Mouse (Mus musculus) embryonic facial prominence, embryonic 14.5 days (tissue): ENCODE measurements around the gene Ptprn2. TPM values are rescaled to one million over a fixed set of nuclear protein-coding genes. Genes with fewer than 3 reads are reported as not detected.

Experiments
- ATAC-seq: fragments of 200-750 bp; cut with Nextera tagmentation; 2 replicates; pipeline ENCODE4 v1.8.0; 2017; ENCODE audit warnings: low read depth, moderate number of reproducible peaks, moderate TSS enrichment
- DNase-seq: peaks from one replicate; pipeline ENCODE4 v3.0.0-alpha.2; 2015; ENCODE audit warnings: low spot score
- H3K27ac ChIP-seq: fragments of 300-500 bp; sonication (generic); replicated peaks from 2 replicates; pipeline ENCODE4 v1.5.1; 2014; ENCODE audit warnings: low read depth, mild to moderate bottlenecking, low read length, moderate library complexity
- H3K27me3 ChIP-seq: fragments of 300-500 bp; sonication (generic); replicated peaks from 2 replicates; pipeline ENCODE4 v1.6.1; 2014; ENCODE audit warnings: low read length; ENCODE audit not compliant: control insufficient read depth, insufficient read depth
- H3K36me3 ChIP-seq: fragments of 300-500 bp; sonication (generic); 2 replicates; pipeline ENCODE4 v1.6.1; 2014; ENCODE audit warnings: low read length, mixed read lengths; ENCODE audit not compliant: control insufficient read depth, insufficient read depth
- H3K4me1 ChIP-seq: fragments of 300-500 bp; sonication (generic); 2 replicates; pipeline ENCODE4 v1.6.1; 2014; ENCODE audit warnings: antibody characterized with exemption, low read length; ENCODE audit not compliant: control insufficient read depth, insufficient read depth
- H3K4me2 ChIP-seq: fragments of 300-500 bp; sonication (generic); 2 replicates; pipeline ENCODE4 v1.6.1; 2014; ENCODE audit warnings: low read depth, mild to moderate bottlenecking, low read length, moderate library complexity, mixed read lengths
- H3K4me3 ChIP-seq: fragments of 300-500 bp; sonication (generic); 2 replicates; pipeline ENCODE4 v1.5.1; 2014; ENCODE audit warnings: low read depth, mild to moderate bottlenecking, low read length
- H3K9ac ChIP-seq: fragments of 300-500 bp; sonication (generic); 2 replicates; pipeline ENCODE4 v1.6.1; 2014; ENCODE audit warnings: low read depth, mild to moderate bottlenecking, low read length, moderate library complexity, mixed read lengths
- H3K9me3 ChIP-seq: fragments of 300-500 bp; sonication (generic); 2 replicates; pipeline ENCODE4 v1.6.1; 2016; ENCODE audit warnings: low read length; ENCODE audit not compliant: control insufficient read depth
- WGBS: fragments of 180-500 bp; shearing (Covaris S2); extraction: QIAGEN DNeasy Blood & Tissue Kit; methylation state at CpG from one replicate; pipeline ENCODE4 v1.1.7; 2014; 5-methylcytosine and 5-hydroxymethylcytosine counted together
- polyA plus RNA-seq: library from polyadenylated mRNA; unstranded; fragments of >200 nt; fragmentation: Nextera tagmentation; extraction: Ambion mirVana; gene quantifications from 2 replicates; pipeline ENCODE4 v1.2.1, GENCODE M21; 2014

Ptprn2 gene
- polyA plus RNA-seq, 1 experiment from 2014 or later: 0.65 TPM

- Histone ChIP-seq H3K36me3 (no peaks in the 10 kb centered on the region), H3K4me1 (peaks cover 12% of the 10 kb centered on the region), H3K9ac (no peak overlapping the region), H3K27ac (no peak overlapping the region), H3K4me3 (no peak overlapping the region), H3K9me3 (no peaks in the 10 kb centered on the region), H3K4me2 (no peak overlapping the region), H3K27me3 (peaks cover 98% of the 10 kb centered on the region)
- 72% methylated on average over 2 of the region's 2 CpGs for WGBS
- no peak for DNase-seq
- no peak for ATAC-seq
Observed at GRCm38 (mm10) chr12:117157249-117157648, 671.7 kb downstream of the Ptprn2 start.

- H3K27ac ChIP-seq: no peak overlapping the region
- H3K4me1 ChIP-seq: peaks cover 12% of the 10 kb centered on the region
- 26% methylated on average over 9 of the region's 9 CpGs for WGBS
- H3K9ac ChIP-seq: no peak overlapping the region
- ATAC-seq (no peak), DNase-seq (no peak)
- H3K36me3 ChIP-seq: no peaks in the 10 kb centered on the region
- no peak overlapping the region for H3K4me3 ChIP-seq
- no peak overlapping the region for H3K4me2 ChIP-seq
- no peaks in the 10 kb centered on the region for H3K9me3 ChIP-seq
- peaks cover 96% of the 10 kb centered on the region for H3K27me3 ChIP-seq
Observed at GRCm38 (mm10) chr12:117157660-117158386, 672.3 kb downstream of the Ptprn2 start.

DNA sequence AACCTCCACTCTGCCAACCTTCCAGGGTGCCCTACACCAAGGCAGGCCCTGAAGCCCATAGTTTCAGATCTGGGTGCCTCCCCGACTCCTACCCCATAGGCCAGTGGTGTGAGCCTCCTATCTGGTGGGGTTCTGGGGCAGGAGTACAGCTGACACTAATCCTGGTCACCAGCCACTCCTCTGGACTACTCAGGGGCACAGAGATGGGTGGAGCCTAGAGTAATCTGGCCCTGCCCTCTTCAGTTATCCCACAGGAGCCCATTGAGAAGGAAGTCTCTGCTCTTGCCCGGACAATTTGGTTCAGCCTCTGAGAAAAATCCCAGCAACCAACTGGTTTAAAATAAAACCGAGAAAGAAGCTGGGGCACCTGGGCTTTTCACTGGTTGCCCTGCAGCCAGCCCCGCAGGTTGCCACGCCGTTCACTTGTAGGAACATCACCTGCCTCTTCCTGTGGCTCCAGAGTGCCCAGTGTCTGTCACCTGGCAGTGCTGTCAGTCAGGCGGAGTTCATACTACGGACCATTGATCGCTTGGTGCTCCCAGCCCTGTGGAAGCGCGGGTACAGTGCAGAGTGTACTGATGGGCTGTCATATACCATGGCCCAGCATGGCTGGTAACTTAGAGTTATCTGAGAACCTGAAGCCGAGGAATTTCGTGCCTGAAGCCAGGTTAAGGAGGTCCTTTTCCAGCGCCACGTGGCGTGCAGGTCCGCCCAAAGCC lies 673.6 kb downstream of the Ptprn2 start:
- ATAC-seq: no peak
- Histone ChIP-seq H3K9me3 (no peaks in the 10 kb centered on the region), H3K4me1 (peaks cover 12% of the 10 kb centered on the region), H3K36me3 (no peaks in the 10 kb centered on the region), H3K4me2 (no peak overlapping the region), H3K27ac (no peak overlapping the region), H3K9ac (no peak overlapping the region), H3K4me3 (peak overlapping the region; percentile 31; the same call in 1 of the 2 replicates), H3K27me3 (peaks cover 87% of the 10 kb centered on the region)
- 19% methylated on average over 17 of the region's 17 CpGs for WGBS
- DNase-seq: no peak

DNA sequence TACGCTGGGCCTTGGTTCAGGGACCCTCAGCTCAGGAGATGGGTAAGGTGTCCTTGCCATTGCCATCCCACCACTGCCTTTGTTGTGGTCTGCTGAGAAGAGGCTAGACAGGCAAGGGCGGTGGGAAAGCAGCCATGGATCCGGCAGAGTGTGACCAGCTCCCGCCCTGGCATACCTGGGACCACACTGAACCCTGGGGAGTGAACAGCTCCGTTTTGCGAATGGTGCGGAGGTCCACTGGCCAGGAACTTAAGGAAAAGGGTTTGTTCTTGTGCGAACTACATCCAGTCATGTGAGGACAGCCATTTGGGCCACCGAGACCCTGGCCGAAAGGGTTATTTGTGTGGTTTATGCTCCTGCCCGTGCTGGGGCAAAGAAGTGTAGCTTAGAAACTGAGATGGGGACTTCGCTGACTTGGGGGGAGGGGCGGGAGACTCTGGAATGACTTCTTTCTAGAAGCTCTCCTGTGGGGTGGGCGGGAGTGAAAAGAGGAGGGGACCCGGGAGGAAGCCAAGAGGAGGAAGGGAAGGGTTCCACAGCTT lies 674.2 kb downstream of the Ptprn2 start:
- no peak for DNase-seq
- Histone ChIP-seq H3K4me2 (peak overlapping the region; percentile 54), H3K9ac (0 out of 2 replicates have a peak overlapping the region, but pooled peaks have one; percentile 25)

DNA sequence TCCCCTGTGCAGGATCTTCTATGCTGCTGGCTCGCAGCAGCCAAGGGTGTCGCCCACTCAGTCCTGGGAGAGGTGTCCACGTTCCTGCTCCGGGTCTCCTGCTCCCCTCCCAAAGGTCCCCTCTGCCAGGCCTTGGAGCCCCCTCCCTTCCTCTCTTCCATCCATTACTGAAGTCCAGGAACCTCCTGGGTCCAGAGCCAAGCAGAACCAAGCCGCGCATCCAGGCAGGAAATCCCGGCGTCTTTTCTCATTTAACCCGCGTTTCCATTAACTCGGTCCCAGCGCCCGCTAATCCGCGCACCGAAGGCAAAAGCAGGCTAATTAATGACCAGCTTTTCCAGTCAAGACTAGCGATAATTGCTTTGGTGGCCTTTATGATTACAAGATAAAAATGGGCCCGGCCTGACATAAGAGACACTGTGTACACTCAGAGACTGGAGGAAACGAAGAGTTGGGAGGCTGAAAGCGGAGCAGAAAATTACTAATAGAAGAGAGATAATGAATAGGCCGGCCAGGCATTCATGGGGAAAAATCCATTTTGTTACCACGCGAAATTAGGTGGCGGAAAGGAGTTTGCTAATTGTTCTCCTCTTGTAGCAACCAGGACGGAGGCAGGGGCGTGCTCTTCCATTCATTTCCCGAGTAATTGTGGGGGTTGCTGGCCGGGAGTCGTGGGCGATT lies 674.8 kb downstream of the Ptprn2 start:
- H3K4me1 ChIP-seq: peaks cover 12% of the 10 kb centered on the region
- ATAC-seq: 0 out of 2 replicates have a peak, but pooled peaks have one; percentile 26
- H3K9ac ChIP-seq: 0 out of 2 replicates have a peak overlapping the region, but pooled peaks have one; percentile 25
- 8% methylated on average over 27 of the region's 30 CpGs for WGBS
- no peaks in the 10 kb centered on the region for H3K36me3 ChIP-seq
- no peaks in the 10 kb centered on the region for H3K9me3 ChIP-seq
- H3K27me3 ChIP-seq: peaks cover 74% of the 10 kb centered on the region
- H3K4me3 ChIP-seq: peak overlapping the region; percentile 31
- H3K27ac ChIP-seq: no peak overlapping the region
- H3K4me2 ChIP-seq: peak overlapping the region; percentile 54
- DNase-seq: no peak

More for the DNA sequence above, 674.2 kb downstream of the Ptprn2 start:
- Histone ChIP-seq H3K4me1 (peaks cover 12% of the 10 kb centered on the region), H3K27ac (no peak overlapping the region), H3K27me3 (peaks cover 80% of the 10 kb centered on the region), H3K36me3 (no peaks in the 10 kb centered on the region), H3K9me3 (no peaks in the 10 kb centered on the region), H3K4me3 (peak overlapping the region; percentile 31)
- WGBS: 9% methylated on average over 15 of the region's 15 CpGs
- no peak; the same call in 1 of the 2 replicates for ATAC-seq

GRCm38 (mm10) chr12:117162180-117162579 lies 676.7 kb downstream of the Ptprn2 start:
- DNase-seq: no peak
- Histone ChIP-seq H3K36me3 (no peaks in the 10 kb centered on the region), H3K4me2 (no peak overlapping the region), H3K9me3 (no peaks in the 10 kb centered on the region), H3K4me1 (peaks cover 12% of the 10 kb centered on the region), H3K27ac (no peak overlapping the region), H3K4me3 (no peak overlapping the region), H3K9ac (no peak overlapping the region), H3K27me3 (peaks cover 57% of the 10 kb centered on the region)
- WGBS: 62% methylated on average over 3 of the region's 3 CpGs
- no peak for ATAC-seq

GRCm38 (mm10) chr12:117163789-117164188 lies 678.3 kb downstream of the Ptprn2 start:
- Histone ChIP-seq H3K4me3 (no peak overlapping the region), H3K4me1 (peaks cover 12% of the 10 kb centered on the region), H3K9me3 (no peaks in the 10 kb centered on the region), H3K27ac (no peak overlapping the region), H3K27me3 (peaks cover 42% of the 10 kb centered on the region), H3K4me2 (no peak overlapping the region), H3K9ac (no peak overlapping the region), H3K36me3 (no peaks in the 10 kb centered on the region)
- 53% methylated on average over 3 of the region's 3 CpGs for WGBS
- ATAC-seq: 0 out of 2 replicates have a peak, but pooled peaks have one; percentile 38
- DNase-seq: peak; percentile 48

DNA sequence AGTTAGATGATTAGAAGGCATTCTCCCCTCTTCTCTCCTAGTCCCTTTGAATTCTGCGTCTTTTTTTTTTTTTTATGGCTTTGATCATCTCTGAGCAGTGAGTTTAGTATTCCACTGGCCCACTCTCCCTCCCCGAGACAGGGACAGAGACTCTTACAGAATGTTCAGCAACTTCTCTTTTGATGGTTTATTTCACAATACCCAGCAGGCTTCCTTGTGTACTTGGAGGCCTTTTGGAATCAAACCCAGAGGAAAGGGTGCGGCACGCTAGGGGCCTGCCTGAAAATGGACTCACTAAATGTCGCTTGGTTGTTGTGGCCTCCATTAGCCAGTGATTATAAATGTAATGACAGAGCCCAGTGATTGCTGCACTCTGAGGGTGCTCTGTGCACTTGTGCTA lies 680.7 kb downstream of the Ptprn2 start:
- H3K4me2 ChIP-seq: no peak overlapping the region
- DNase-seq: no peak
- no peaks in the 10 kb centered on the region for H3K4me1 ChIP-seq
- H3K27me3 ChIP-seq: peaks cover 17% of the 10 kb centered on the region
- no peak overlapping the region for H3K9ac ChIP-seq
- no peak overlapping the region for H3K27ac ChIP-seq
- H3K36me3 ChIP-seq: no peaks in the 10 kb centered on the region
- no peaks in the 10 kb centered on the region for H3K9me3 ChIP-seq
- ATAC-seq: no peak
- 72% methylated on average over 5 of the region's 5 CpGs for WGBS
- no peak overlapping the region for H3K4me3 ChIP-seq
